8 mouse cellular contexts compared by ENCODE assay signal in genomic region chr2:102549611-102550266, GRCm38 (mm10). TPM values are rescaled to one million over a fixed set of nuclear protein-coding genes. Genes with fewer than 3 reads are reported as not detected.
DNase-seq lines count a peak whose midpoint lies in the region; ATAC-seq lines count a peak whose summit lies in the region.

Gene Pamr1, plus strand, starts transcription at chr2:102550012.

- no peaks in the 10 kb centered on the region for H3K36me3 ChIP-seq in embryonic facial prominence, embryonic 15.5 days
- H3K36me3 ChIP-seq in stomach, embryonic 15.5 days: no peaks in the 10 kb centered on the region

- H3K9ac ChIP-seq in embryonic facial prominence, embryonic 15.5 days: no peak within 1 kb of the TSS
- H3K9ac ChIP-seq in stomach, embryonic 15.5 days: no peak within 1 kb of the TSS

- H3K27ac ChIP-seq in embryonic facial prominence, embryonic 15.5 days (replicated peaks): no peak within 1 kb of the TSS
- peak within 1 kb of the TSS; percentile 75 for H3K27ac ChIP-seq in stomach, embryonic 15.5 days

- H3K4me1 ChIP-seq in embryonic facial prominence, embryonic 15.5 days: peaks cover 31% of the 10 kb centered on the region
- peaks cover 23% of the 10 kb centered on the region for H3K4me1 ChIP-seq in stomach, embryonic 15.5 days

- peak; percentile 29 for DNase-seq in right cerebral cortex, postnatal 14 days
- no peak for DNase-seq in right cerebral cortex, postnatal 36 days (ENCODE audit: low spot score in 2 of 2)
- peak; percentile 46 to 55 for DNase-seq in heart, postnatal 14 days
- DNase-seq in left cerebral cortex, adult 8-10 months (ENCODE audit: low spot score in 2 of 2): no peak
- peak; percentile 64 to 75 for DNase-seq in lung, postnatal 4 days
- no peak for DNase-seq in adrenal gland, postnatal 25 days

- intact Hi-C loops in heart, postnatal 14 days (cut with DNase I): no loop called here

- peak within 1 kb of the TSS; percentile 38 for H3K4me3 ChIP-seq in embryonic facial prominence, embryonic 15.5 days (replicated peaks)
- H3K4me3 ChIP-seq in stomach, embryonic 15.5 days (replicated peaks): peak within 1 kb of the TSS; percentile 42

- peak within 1 kb of the TSS; percentile 54 for H3K4me2 ChIP-seq in embryonic facial prominence, embryonic 15.5 days (replicated peaks)
- peak within 1 kb of the TSS; percentile 70 for H3K4me2 ChIP-seq in stomach, embryonic 15.5 days

- ATAC-seq in embryonic facial prominence, embryonic 15.5 days (ENCODE audit: insufficient number of reproducible peaks, low FRiP score, low TSS enrichment, low read depth): peak; percentile 77
- peak; percentile 84 for ATAC-seq in stomach, embryonic 15.5 days (ENCODE audit: insufficient read depth, low FRiP score, low read depth)

- peaks cover 12% of the 10 kb centered on the region for H3K27me3 ChIP-seq in embryonic facial prominence, embryonic 15.5 days
- 0 out of 2 replicates have a peak, but pooled peaks cover 5% of the 10 kb centered on the region for H3K27me3 ChIP-seq in stomach, embryonic 15.5 days (replicated peaks)

- H3K9me3 ChIP-seq in embryonic facial prominence, embryonic 15.5 days (replicated peaks): no peaks in the 10 kb centered on the region
- H3K9me3 ChIP-seq in stomach, embryonic 15.5 days: no peaks in the 10 kb centered on the region

- WGBS in embryonic facial prominence, embryonic 15.5 days: 2% methylated on average over 26 of the region's 26 CpGs
- WGBS in stomach, embryonic 15.5 days: 2% methylated on average over 26 of the region's 26 CpGs

RNA-seq across cellular contexts. Expression of gene Pamr1, which starts in this region (rescaled TPM):
- polyA plus RNA-seq in embryonic facial prominence, embryonic 15.5 days (2015; fragmentation: Nextera tagmentation; extraction: Ambion mirVana): 18.8 and 19.1 TPM in 2 replicates
- total RNA-seq in heart, postnatal 14 days (2021): 1 to 10 TPM; 4.6 to 6.0 TPM
- total RNA-seq in left cerebral cortex, adult 8-10 months (2022): 10 to 100 TPM; 37.2 to 51.2 (median 39.9) TPM
- polyA plus RNA-seq in stomach, embryonic 15.5 days (2015; fragmentation: Nextera tagmentation; extraction: Ambion mirVana): 32.5 and 39.1 TPM in 2 replicates
- 0.86 and 1.4 TPM in 2 replicates for total RNA-seq in adrenal gland, postnatal 25 days (2021)

Comparison
In these comparisons a context has a peak if more than half of its experiments do, and no peak if none do; other contexts are left out.
1. RNA of gene Pamr1 (total RNA-seq): 37.2 to 51.2 TPM in left cerebral cortex, adult 8-10 months; 4.6 to 6.0 TPM in heart, postnatal 14 days and 0.86 to 1.4 TPM in adrenal gland, postnatal 25 days; every median in the first group is over 4 times any median in the second.
2. DNase-seq: peak in right cerebral cortex, postnatal 14 days (single experiment), heart, postnatal 14 days (2 of 2) and lung, postnatal 4 days (2 of 2); none in right cerebral cortex, postnatal 36 days (0 of 2), left cerebral cortex, adult 8-10 months (0 of 2) and adrenal gland, postnatal 25 days (single experiment).